Mouse (Mus musculus): ENCODE data around the gene 4931409K22Rik. TPM values are rescaled to one million over a fixed set of nuclear protein-coding genes. Genes with fewer than 3 reads are reported as not detected.

Gene 4931409K22Rik
- polyA plus RNA-seq, 1 experiment: not detected

- Histone ChIP-seq H3K79me3 (ENCODE audit: low read depth) (peaks cover 13% of the 10 kb centered on the region), H3ac (ENCODE audit: control insufficient read depth, insufficient read length, low read depth) (no peak overlapping the region), H3K79me2 (ENCODE audit: control insufficient read depth, insufficient read depth) (peaks cover 26% of the 10 kb centered on the region), H3K4me3 (ENCODE audit: insufficient read depth, poor library complexity, severe bottlenecking) (no peak overlapping the region), H3K36me3 (ENCODE audit: control insufficient read depth, insufficient read depth) (peaks cover 51% of the 10 kb centered on the region), H3K27me3 (ENCODE audit: control insufficient read depth, insufficient read depth, insufficient read length) (no peaks in the 10 kb centered on the region)
- no peak for TF ChIP-seq MYOD1 (IDR thresholded peaks at IDR 0.05; ENCODE audit: control insufficient read depth, insufficient read length, low read depth)
- TF ChIP-seq FOSL1 (IDR thresholded peaks at IDR 0.05; ENCODE audit: insufficient read depth, low read length, poor library complexity, severe bottlenecking): no peak
- no peak for TF ChIP-seq MYOG (IDR thresholded peaks at IDR 0.05; ENCODE audit: control insufficient read depth, extremely low read depth, insufficient read length)
- no peak for TF ChIP-seq CEBPB (IDR thresholded peaks at IDR 0.05; ENCODE audit: low read depth)
- TF ChIP-seq MAX (IDR thresholded peaks at IDR 0.05): no peak
- no peak for TF ChIP-seq CTCF (IDR thresholded peaks at IDR 0.05; ENCODE audit: control insufficient read depth, insufficient read depth, insufficient read length)
- TF ChIP-seq USF1 (IDR thresholded peaks at IDR 0.05; ENCODE audit: low read depth): no peak
Measured at GRCm38 (mm10) chr5:24592471-24593160, 36.0 kb upstream of the 4931409K22Rik start.

GRCm38 (mm10) chr5:24591796-24592470 is 35.3 kb upstream of the 4931409K22Rik start:
- Histone ChIP-seq H3K27me3 (ENCODE audit: control insufficient read depth, insufficient read depth, insufficient read length) (no peaks in the 10 kb centered on the region), H3ac (ENCODE audit: control insufficient read depth, insufficient read length, low read depth) (peak overlapping the region; percentile 10), H3K4me3 (ENCODE audit: insufficient read depth, poor library complexity, severe bottlenecking) (no peak overlapping the region), H3K79me2 (ENCODE audit: control insufficient read depth, insufficient read depth) (peaks cover 32% of the 10 kb centered on the region), H3K79me3 (ENCODE audit: low read depth) (peaks cover 20% of the 10 kb centered on the region), H3K36me3 (ENCODE audit: control insufficient read depth, insufficient read depth) (peaks cover 51% of the 10 kb centered on the region)
- TF ChIP-seq MAX (IDR thresholded peaks at IDR 0.05) (no peak), USF1 (IDR thresholded peaks at IDR 0.05; ENCODE audit: low read depth) (no peak), MYOG (IDR thresholded peaks at IDR 0.05; ENCODE audit: control insufficient read depth, extremely low read depth, insufficient read length) (no peak), FOSL1 (IDR thresholded peaks at IDR 0.05; ENCODE audit: insufficient read depth, low read length, poor library complexity, severe bottlenecking) (no peak), CEBPB (IDR thresholded peaks at IDR 0.05; ENCODE audit: low read depth) (no peak), MYOD1 (IDR thresholded peaks at IDR 0.05; ENCODE audit: control insufficient read depth, insufficient read length, low read depth) (no peak), CTCF (IDR thresholded peaks at IDR 0.05; ENCODE audit: control insufficient read depth, insufficient read depth, insufficient read length) (no peak)

- H3K36me3 ChIP-seq (ENCODE audit: control insufficient read depth, insufficient read depth): peaks cover 51% of the 10 kb centered on the region
- peaks cover 37% of the 10 kb centered on the region for H3K79me2 ChIP-seq (ENCODE audit: control insufficient read depth, insufficient read depth)
- peak overlapping the region; percentile 47 for H3ac ChIP-seq (ENCODE audit: control insufficient read depth, insufficient read length, low read depth)
- H3K79me3 ChIP-seq (ENCODE audit: low read depth): peaks cover 22% of the 10 kb centered on the region
- H3K27me3 ChIP-seq (ENCODE audit: control insufficient read depth, insufficient read depth, insufficient read length): no peaks in the 10 kb centered on the region
- no peak overlapping the region for H3K4me3 ChIP-seq (ENCODE audit: insufficient read depth, poor library complexity, severe bottlenecking)
- TF ChIP-seq MAX (IDR thresholded peaks at IDR 0.05): peak; percentile 11
- TF ChIP-seq CTCF (IDR thresholded peaks at IDR 0.05; ENCODE audit: control insufficient read depth, insufficient read depth, insufficient read length): no peak
- no peak for TF ChIP-seq CEBPB (IDR thresholded peaks at IDR 0.05; ENCODE audit: low read depth)
- no peak for TF ChIP-seq MYOG (IDR thresholded peaks at IDR 0.05; ENCODE audit: control insufficient read depth, extremely low read depth, insufficient read length)
- no peak for TF ChIP-seq FOSL1 (IDR thresholded peaks at IDR 0.05; ENCODE audit: insufficient read depth, low read length, poor library complexity, severe bottlenecking)
- TF ChIP-seq MYOD1 (IDR thresholded peaks at IDR 0.05; ENCODE audit: control insufficient read depth, insufficient read length, low read depth): peak; percentile 96
- no peak for TF ChIP-seq USF1 (IDR thresholded peaks at IDR 0.05; ENCODE audit: low read depth)
Measured at GRCm38 (mm10) chr5:24591268-24591721, 34.7 kb upstream of the 4931409K22Rik start.

- TF ChIP-seq MYOD1 (IDR thresholded peaks at IDR 0.05; ENCODE audit: control insufficient read depth, insufficient read length, low read depth): no peak
- no peak for TF ChIP-seq CTCF (IDR thresholded peaks at IDR 0.05; ENCODE audit: control insufficient read depth, insufficient read depth, insufficient read length)
- TF ChIP-seq CEBPB (IDR thresholded peaks at IDR 0.05; ENCODE audit: low read depth): no peak
- Histone ChIP-seq H3K27me3 (ENCODE audit: control insufficient read depth, insufficient read depth, insufficient read length) (no peaks in the 10 kb centered on the region), H3K36me3 (ENCODE audit: control insufficient read depth, insufficient read depth) (peaks cover 47% of the 10 kb centered on the region), H3K79me2 (ENCODE audit: control insufficient read depth, insufficient read depth) (peaks cover 37% of the 10 kb centered on the region), H3ac (ENCODE audit: control insufficient read depth, insufficient read length, low read depth) (no peak overlapping the region), H3K79me3 (ENCODE audit: low read depth) (peaks cover 22% of the 10 kb centered on the region), H3K4me3 (ENCODE audit: insufficient read depth, poor library complexity, severe bottlenecking) (no peak overlapping the region)
Measured at GRCm38 (mm10) chr5:24589511-24590500, 33.2 kb upstream of the 4931409K22Rik start.

- peaks cover 37% of the 10 kb centered on the region for H3K79me2 ChIP-seq (ENCODE audit: control insufficient read depth, insufficient read depth)
- no peaks in the 10 kb centered on the region for H3K27me3 ChIP-seq (ENCODE audit: control insufficient read depth, insufficient read depth, insufficient read length)
- peak overlapping the region; percentile 82 for H3ac ChIP-seq (ENCODE audit: control insufficient read depth, insufficient read length, low read depth)
- H3K36me3 ChIP-seq (ENCODE audit: control insufficient read depth, insufficient read depth): peaks cover 27% of the 10 kb centered on the region
- H3K79me3 ChIP-seq (ENCODE audit: low read depth): peaks cover 22% of the 10 kb centered on the region
- peak overlapping the region; percentile 84 for H3K4me3 ChIP-seq (ENCODE audit: insufficient read depth, poor library complexity, severe bottlenecking)
- TF ChIP-seq MYOG (IDR thresholded peaks at IDR 0.05; ENCODE audit: control insufficient read depth, extremely low read depth, insufficient read length): no peak
- TF ChIP-seq FOSL1 (IDR thresholded peaks at IDR 0.05; ENCODE audit: insufficient read depth, low read length, poor library complexity, severe bottlenecking): no peak
- TF ChIP-seq CEBPB (IDR thresholded peaks at IDR 0.05; ENCODE audit: low read depth): no peak
- no peak for TF ChIP-seq MAX (IDR thresholded peaks at IDR 0.05)
Measured at GRCm38 (mm10) chr5:24587200-24587577, 30.6 kb upstream of the 4931409K22Rik start.
